Mouse (Mus musculus) frontal cortex, postnatal 36 days (tissue): ENCODE results near the gene Ssna1.
A peak's percentile ranks its signal among the peaks of the same experiment; 100 is the strongest.

ENCODE experiments used
- DNase-seq, 2 experiments: peaks; one replicate each; pipeline ENCODE4 v3.0.0; 2022; ENCODE audit warnings: low spot score in 2 of 2

Gene Ssna1

DNA sequence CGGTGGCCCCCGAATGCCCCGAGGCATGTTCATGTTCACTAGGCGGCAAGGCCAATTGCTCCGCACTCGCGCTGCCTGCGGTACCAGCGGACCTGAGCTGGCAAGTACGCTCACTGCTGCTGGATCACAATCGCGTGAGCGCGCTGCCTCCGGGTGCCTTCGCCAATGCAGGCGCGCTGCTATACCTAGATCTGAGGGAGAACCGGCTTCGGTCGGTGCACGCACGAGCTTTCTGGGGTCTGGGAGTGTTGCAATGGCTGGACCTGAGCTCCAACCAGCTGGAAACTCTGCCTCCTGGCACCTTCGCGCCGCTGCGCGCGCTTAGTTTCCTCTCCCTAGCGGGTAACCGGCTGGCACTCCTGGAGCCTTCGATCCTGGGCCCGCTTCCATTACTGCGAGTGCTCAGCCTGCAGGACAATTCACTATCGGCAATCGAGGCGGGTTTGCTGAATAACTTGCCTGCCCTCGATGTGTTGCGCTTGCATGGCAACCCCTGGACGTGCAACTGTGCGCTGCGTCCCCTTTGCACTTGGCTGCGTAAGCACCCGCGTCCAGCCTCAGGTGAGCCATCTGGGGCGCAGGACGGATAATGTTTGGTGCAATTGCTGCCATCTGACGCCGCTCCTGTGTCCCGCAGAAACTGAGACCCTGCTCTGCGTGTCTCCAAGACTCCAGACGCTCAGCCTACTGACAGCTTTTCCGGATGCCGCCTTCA is 18.0 kb upstream of the Ssna1 start:
- DNase-seq: peak; percentile 75 to 80

DNA sequence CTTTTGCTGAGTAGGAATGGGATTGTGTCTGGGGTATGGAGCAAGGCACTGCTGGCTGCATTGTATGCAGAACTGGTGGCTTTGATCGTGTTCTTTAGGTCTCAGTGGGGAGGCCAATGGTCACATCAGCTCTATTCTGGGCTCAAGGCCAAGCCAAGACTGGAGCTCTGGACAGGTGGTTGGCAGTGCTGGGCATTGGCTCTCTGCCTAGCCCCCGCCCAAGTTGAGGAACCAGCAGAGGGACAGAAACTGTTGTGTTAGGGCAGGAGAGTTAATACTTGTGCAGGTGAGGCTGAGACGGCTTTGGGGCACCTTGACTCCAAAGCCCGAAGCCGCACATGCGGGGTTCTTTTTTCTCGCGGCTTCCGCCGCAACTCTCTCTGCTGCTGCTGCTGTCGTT is 17.4 kb upstream of the Ssna1 start, which contains the start of gene Lrrc26:
Gene Lrrc26, plus strand, starts transcription at position 265 of the 400 bp plus-strand sequence.
- no peak for DNase-seq

DNA sequence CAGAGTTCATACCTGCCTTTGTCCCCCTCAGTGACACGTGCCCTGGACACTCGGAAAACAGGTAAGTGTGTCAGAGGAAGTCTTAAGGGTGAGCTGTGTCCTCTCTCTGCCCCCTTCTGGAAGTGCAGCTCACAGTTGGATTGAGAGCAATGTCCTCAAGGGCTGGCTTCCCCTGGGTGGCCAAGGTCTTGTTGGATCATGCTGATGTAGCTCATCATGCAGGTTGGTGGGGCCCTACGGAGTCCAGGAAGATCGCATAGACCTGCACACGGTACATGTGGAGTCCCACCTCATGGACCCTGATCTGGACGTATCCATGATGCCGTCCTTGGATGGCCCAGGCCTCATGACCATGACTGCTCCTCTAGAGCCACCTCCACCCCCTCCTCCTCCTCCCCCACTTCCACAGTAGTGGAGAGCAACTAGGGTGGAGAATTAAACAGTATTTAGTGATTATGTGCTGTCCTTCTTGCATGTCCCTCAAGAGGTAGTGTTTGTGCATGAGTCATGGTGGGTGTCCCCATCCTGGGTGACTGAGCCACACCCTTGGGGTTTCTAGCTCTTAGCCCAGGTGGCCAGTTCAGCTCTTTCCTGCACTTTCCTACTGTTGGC is 16.6 kb upstream of the Ssna1 start:
- DNase-seq: no peak

DNA sequence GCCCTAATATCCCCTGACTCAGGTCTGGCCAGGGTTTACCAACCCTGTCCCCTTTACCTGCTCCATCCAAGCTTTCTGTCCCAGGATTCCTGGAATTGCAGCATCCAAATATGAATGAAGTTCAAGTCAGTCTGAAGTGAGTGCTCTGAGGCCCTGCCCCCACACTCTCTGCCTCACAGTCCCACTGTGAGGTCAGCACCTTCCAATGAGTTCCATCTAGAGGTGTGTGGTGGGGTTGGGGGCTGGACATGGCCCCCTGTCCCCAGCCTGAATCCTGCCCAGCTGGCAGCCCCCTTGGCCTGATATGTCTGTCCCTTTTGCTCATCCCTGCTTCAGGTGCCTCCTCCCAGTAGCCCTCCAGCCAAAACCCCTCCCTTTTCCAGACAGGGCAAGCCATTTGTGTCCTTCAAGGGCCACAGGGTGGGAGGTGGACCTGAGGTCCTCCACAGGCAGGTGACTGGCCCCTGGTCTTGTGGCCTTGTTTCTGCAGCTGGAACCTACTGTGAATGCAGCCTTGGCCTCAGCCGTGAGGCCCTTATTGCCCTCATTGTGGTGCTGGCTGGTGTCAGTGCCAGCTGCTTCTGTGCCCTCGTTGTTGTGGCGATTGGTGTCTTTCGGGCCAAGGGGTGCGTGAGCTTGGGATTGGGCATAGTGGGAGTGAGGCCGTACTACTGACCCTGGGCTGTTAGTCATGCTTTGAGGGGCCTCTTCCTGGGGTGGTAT is 15.8 kb upstream of the Ssna1 start, which contains the start of gene Tmem210:
Gene Tmem210, plus strand, starts transcription at position 219 of the 723 bp plus-strand sequence.
- no peak for DNase-seq

DNA sequence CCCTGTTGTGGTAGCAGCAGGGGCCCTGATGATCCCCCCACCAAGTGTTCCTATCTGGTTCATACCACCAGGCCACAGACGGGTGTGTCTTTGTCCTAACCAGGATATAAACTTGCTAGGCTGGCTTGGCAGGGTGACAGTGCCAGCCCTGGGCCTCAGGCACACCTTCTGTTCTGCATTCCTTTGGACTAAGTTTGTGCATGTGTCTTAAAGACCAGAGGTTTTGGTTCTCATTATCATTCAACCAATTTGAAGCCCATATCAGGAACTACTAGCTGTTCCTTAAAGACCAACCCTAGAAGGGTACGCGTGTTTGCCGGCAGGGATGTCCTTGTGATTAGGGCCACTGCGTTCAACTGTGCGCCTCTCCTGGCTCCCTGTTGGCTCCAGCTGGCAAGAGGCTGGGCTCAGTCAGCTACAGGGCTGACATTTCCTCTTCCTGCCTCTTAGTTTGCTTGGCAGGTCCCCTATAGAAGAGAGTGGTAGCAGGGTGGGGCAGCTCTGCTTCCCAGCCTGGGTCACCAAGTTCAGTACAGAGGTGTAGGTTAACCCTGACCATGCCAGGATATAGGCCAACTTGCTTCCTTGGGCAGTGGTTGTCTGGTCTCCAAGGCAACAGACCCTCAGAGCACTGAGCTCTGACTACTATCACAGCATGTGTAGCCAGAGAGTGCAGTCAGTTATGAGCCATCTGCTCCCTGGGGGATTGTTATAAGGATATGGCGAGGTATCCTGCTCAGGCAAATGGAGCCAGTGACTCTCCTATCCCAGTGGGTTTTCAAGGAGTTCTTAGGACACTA is 14.8 kb upstream of the Ssna1 start:
- DNase-seq: no peak

DNA sequence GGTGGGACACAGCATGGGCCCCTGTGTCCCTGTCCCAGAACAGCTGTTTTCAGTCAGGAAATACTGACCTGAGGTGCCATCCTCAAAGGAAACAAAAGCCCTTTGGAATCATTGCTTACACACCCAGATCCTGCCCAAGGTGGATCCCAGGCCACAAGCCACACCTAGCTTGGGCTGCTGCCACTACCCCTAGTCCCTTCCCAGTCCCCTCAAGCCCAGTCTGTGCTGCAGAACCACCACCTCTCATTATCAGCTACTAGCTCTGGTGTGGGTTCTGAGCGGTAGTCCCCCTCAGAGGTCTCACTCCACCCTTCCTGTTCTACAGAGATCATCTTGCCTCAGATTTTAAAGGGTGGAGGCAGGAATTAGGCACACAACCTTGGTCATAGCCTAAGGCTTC is 14.1 kb upstream of the Ssna1 start:
- no peak for DNase-seq

DNA sequence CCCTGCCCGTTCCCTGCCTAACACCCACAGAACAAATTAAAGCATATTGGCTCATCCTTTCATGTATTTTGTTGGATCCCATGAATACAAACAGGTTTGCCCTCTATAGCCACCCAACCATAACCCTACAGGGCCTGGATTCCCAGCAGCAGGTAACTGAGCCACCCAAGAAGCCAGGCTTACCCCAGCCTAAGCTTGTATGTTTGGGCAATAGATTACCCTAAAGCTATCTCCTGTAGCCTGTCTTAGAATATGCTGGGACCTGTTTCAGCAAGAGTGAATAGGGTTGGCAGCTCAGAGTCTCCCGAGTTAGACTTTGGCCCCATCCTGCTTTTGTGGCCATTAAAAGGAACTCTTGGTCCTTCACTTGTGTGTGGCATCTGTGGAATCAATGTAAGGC is 13.3 kb upstream of the Ssna1 start:
- no peak for DNase-seq

DNA sequence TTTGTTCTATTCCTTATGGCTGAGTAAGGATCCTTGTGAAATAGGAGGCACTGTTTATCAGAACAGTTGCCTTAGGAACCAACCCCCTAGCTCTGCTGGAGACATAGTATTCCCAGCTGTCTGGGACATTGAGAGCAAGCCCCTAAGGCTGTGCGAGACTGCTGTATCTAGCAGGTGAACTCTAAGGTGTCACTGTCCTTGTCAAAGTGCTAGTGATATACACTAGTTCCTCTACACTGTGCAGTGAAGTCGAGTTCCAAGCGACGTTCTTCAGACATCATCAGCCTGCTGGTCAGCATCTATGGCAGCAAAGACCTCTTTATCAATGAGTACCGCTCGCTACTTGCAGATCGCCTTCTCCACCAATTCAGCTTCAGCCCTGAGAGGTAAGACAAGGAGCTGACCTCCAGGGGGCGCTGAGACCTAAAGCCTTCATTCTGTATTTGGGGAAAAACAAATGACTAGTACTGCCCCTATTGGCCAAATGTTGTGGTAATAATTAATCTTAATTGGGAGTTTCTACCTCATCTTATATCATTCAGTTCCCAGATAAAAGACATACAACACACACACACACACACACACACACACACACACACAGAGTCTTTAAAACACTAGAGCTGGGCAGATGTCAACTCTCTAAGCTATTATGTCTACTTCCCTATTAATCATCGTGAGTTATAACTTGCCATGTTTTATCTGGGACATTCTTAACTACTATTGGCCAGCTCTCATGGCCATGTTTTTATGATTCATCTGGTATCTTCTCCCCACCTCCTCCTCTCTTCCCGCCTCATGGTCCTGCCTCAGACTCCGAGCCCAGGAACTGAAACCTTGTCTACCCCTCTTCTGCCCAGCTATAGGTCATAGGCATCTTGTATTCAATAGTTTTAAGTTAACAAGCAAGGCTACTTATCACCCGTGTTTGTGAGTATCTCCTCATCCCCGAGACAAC is 7.0 kb upstream of the Ssna1 start:
- DNase-seq: peak; percentile 70 to 79

DNA sequence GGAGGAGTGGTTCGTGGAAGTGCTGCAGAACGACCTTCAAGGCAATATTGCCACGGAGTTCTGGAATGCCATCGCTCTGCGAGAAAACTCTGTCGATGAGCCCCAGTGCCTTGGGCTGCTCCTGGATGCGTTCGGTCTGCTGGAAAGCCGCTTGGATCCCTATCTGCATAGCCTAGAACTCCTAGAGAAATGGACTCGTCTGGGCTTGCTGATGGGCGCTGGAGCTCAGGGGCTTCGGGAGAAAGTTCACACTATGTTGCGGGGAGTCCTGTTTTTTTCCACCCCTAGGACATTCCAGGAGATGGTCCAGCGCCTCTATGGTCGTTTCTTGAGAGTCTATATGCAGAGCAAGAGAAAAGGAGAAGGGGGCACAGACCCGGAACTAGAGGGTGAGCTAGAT is 772 bp upstream of the Ssna1 start:
- no peak for DNase-seq

DNA sequence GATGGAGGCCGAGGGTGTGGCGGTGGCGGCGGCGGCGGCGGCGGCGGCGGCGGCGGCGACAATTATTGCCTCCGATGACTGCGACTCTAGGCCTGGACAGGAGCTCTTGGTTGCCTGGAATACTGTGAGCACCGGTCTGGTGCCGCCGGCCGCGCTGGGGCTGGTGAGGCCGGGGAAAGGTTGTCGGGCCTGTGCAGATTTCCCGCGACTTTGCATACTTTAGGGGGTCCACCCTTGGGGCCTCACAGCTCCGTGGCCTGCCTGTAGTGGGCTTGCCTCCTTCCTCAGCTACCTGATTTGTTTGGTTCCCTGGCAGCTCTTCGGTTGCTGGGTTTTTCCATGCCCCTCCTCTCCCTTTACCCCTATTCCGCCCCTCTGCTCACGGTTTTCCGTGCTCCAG is 277 bp upstream of the Ssna1 start:
- DNase-seq: no peak

DNA sequence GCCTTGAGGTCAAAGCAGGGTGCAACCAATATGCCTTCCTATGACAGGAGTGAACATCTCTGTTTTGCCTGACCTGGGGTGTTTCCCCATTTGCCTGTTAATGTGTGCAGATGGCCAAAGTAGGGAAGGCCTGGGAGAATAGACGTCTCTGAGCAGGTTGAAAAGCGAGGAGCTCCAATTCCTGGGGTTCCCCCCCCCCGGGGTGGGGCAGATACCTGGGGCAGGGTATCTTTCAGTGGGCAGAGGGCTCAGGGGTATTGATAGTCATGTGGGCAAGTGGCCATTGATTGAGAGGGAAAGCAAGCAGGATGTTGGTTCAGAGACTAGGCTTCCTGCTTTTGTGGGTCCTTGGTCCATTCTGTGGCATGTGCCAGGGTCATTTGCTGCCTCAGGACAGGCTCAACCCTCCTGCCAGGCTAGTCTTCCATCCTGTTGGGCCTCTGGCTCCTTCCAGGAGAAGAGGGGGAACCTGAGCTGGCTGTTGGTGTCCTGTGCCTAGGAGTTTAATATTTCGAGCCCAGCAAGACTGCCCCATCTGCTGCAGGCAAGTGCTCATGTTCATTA is 4.4 kb downstream of the Ssna1 start:
- no peak for DNase-seq

DNA sequence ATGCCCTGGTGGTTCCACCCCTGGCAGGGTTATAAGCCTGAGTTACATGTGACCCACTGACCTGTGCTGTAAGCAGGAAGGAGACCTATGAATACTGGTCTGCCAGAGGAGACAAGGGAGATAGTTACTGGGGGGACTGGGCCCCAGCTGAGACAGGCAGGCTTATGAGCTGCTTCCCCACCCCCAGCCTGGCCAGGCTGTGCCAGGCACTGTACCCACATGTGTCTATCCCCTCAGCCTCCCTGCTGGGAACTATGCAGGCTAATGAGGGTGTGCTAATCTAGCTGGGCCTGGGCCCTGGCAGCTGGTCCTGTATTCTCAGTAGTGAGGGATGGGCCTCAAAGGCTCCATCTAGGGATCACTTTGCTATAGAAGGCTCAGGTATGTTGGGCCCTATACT is 5.0 kb downstream of the Ssna1 start:
- DNase-seq: no peak

DNA sequence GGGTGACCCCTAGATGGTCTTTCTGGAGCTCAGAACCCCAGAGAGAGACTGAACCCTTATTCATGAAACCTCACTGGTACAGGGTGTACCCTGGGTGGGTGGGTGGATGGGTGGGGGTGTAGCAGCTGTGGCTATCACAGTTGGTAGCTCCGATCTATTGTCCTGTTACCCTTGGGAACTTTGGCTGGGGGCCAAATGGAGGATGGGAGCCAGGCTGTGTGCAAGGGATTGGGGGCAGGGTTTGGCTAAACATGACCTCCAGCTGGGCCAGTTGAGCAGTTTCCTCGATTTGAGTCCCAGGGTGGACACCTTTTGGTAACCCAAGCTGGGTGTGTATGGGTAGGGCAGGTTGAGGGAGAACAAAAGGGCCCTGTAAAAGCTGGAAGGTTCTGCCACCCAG is 5.5 kb downstream of the Ssna1 start:
- no peak for DNase-seq

DNA sequence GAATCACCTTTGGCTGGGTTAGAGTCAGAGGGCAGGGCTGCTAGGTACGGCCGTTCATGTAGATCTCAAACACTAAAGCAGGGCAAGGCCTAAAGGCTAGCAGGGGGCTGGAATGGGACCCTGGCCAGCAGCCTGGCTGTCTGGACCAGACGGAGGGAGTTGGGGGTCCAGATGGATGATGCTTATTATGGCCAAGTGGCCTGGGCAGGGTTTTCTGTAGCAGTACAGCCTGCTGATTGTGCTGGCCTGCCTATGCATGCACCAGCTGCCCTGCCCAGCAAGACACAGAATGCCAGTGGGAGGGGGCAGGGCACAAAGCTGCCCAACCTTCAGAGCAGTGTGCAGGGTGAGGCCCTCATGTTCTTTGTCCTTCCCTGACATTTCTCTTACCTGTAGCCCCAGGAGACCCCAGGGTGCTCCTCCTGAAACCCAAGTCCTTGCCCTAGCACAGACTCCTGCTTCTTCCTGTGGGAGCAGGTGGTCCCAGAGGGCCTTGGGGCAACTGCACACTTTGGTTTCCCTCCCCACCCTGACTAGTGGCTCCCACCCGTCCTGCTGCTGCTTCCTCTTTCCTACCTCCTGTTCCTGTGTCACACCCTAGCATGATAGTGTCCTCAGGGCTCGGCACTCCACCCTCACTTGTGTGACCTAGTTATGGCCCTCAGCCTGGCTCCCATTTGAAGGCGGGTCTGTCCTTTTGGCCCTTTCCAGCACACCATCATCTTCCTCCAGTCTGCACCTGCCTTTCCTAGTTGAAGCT is 6.2 kb downstream of the Ssna1 start:
- DNase-seq: no peak

DNA sequence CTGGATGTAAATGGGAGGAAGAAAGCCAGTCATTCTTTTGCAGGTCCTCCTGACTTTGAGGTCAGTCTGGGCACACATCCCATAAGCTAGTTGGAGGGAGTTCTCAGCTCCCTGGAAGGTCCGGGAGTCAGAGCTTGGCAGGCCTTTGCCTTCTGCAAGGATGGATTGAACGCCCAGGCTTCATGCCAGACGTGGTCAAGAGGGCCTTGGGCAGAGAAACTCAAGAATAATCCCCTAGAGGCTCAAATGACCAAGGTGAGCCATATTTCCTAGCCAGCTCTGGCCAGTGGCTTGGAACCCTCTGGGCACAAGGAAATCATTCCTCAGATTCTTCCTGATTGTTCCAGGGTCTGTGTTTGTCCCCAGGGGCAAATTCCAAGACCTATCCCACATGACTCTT is 7.4 kb downstream of the Ssna1 start:
- no peak for DNase-seq

DNA sequence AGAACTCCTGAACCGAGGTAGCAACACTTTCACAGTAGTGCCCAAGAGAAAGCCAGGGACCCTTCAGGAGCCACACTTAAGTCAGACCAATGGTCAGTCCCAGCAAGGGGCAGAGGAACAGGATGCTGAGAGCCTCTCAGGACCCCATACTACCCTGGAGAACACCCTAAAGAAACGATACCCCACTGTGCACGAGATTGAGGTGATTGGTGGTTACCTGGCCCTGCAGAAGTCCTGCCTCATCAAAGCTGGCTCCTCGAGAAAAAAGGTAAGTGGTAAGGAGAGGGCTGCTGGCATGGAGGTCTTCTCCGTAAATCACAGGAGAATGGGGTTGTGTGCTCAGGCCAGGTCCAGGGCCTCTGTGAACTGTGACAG is 8.0 kb downstream of the Ssna1 start:
- DNase-seq: no peak

DNA sequence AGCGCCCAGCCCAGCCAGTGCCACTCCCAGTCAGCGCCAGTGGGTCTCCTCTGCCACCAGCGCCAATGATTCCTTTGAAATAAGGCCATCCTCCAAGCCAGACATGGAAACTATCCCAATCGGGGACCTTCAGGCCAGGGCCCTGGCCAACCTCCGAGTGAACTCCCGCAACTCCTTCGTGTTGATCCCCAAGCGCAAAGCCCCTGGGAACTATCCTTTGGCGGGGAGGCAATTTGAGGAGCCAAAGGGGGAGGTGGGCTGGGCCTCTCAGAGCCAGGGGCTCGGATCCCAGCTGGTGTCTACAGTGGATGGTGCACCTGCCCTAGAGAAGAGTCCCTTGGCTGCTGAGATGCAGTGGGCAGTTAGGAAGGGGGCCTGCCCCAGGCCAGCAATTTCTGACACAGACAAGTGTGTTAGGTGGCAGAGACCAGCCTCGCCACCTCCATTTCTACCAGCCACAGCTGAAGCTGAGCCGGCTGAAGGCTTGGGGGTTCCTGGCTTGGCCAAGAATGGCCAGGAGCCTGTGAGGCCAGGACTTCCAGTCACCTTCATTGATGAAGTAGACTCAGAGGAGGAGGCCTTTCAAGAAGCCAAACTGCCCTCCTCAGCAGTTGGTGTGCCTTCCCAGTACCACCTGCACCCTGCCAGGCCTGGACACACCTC is 8.5 kb downstream of the Ssna1 start:
- DNase-seq: no peak

DNA sequence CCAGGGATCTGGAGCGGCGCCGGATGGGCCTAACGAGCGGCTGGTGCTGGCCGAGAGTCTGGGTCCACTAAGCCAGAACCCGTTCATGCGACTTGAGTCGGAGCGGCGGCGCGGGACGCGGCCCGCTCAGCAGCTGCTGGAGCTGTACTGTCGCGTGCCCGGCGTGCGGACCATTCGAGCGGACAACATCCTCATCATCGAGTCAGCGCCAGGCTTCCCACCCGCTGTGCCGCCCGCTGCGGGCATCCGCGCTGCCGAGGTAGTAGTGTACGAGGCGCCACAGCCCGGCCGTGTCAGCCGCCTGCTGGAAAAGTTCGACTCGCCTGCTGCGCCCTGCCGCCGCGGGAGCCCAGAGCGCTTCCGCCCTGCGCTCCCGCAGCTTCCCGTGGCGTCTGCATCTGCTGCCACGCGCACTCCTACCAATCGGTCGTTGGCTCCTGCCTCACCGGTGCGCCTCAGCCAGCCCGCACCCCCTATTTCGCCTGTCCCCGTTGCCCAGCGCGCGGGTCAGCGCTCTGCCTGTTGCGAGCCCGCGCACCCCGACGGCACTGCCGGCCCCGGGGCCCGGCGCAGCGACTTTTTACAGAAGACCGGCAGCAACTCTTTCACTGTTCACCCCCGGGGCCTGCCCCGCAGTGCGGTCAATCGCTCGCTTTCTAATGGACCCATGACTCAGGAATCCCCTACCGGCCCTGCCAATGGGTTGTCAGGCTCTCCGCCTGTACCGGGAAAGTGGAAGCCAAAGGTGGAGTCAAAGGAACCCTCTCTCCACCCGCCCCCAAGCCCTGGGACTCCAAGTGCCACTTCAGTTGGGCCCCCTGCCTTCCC is 9.2 kb downstream of the Ssna1 start:
- no peak for DNase-seq
